Mouse (Mus musculus): Measurements from ENCODE around the gene Rbm7. TPM values are rescaled to one million over a fixed set of nuclear protein-coding genes. Genes with fewer than 3 reads are reported as not detected.
A peak's percentile ranks its signal among the peaks of the same experiment; 100 is the strongest.
"Not testable (repeated sequence)": the region's sequence is repeated elsewhere in the genome, so short reads cannot be mapped to it uniquely, and the experiment has no call there.

The Rbm7 gene
- 10 to 100 TPM; 15.7 to 16.3 TPM for total RNA-seq (2021)
- long read RNA-seq, experiment 1, transcript Rbm7-204 (6 exons, 1,867 nt) = major isoform, 9 of 20 reads
- long read RNA-seq, experiment 1, transcript Rbm7-201 (5 exons, 1,773 nt) = minor isoform, 8 of 20 reads
- long read RNA-seq, experiment 1, partial matches to known transcripts = 1 of 20 reads
- long read RNA-seq, experiment 1, other reads (novel, unspliced or antisense) = 2 of 20 reads
- long read RNA-seq, experiment 2, transcript Rbm7-204 (6 exons, 1,867 nt) = major isoform, 13 of 21 reads
- long read RNA-seq, experiment 2, partial matches to known transcripts = 1 of 21 reads
- long read RNA-seq, experiment 2, other reads (novel, unspliced or antisense) = 2 of 21 reads

DNA sequence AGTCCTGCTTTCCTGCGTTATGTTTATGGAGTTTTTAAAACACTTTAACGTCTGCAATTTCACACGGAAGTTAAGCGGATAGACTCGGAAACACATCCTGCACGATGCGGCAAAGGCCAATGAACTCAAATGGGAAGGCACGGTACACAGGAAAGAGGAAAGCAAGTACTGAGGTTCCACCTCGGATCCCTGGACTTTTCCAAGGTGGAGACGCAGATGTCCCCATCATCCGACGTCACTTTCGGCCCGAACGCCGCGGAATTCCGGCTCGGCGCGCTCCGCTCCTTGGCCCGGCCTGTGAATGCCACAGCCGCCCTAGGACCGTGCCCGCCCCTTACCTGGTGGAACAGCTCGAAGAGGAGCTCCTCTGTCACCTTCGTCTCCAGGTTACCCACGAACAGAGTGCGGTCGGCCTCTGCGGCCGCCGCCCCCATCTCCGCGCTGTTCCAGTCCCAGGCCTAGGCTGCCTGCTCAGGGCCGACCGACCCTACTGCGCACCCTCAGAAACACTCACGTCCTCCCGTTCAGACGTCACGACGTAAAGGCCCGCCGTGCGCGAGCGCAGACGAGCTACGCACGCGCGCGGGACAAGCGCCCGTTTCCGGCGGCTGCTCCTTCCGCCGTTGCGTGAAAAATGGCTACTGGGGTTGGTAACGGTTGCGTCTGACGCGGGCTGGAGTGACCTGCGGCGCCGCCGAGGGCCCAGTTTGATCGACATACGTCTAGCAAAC, at the start of gene Rbm7, which contains the start of gene Gm5617:
Rbm7 (minus strand) TSS at position 483 of the 731 bp plus-strand sequence.
Gm5617 (plus strand) TSS at position 626 of the 731 bp plus-strand sequence.
- intact Hi-C loops (cut with DNase I; ENCODE audit: low total_unique reads) = no loop called here

DNA sequence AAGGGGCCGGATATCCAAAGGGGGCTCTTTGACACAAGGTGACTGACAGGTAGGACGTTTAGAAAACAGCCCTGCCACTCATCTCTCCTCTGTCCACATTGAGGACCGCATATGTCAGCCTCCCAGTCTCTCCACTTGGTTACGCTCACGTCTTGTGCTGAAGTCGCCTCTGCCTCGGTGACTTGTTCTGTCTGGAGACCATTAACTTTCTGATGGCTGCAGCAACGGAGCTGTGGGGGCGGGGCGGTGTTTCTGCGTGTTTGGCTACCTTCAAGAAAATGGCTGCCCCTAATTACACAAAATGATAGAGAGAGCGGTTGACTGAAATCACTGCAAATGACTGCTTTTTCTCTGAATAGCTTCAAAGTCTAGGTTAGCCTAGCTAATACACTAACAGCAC, 43.6 kb upstream of the Rbm7 start:
- intact Hi-C loops (cut with DNase I; ENCODE audit: low total_unique reads) = no loop called here
- no peak for DNase-seq

More for the DNA sequence above, at the start of gene Rbm7, which contains the start of gene Gm5617:
- DNase-seq = peak; percentile 95

DNA sequence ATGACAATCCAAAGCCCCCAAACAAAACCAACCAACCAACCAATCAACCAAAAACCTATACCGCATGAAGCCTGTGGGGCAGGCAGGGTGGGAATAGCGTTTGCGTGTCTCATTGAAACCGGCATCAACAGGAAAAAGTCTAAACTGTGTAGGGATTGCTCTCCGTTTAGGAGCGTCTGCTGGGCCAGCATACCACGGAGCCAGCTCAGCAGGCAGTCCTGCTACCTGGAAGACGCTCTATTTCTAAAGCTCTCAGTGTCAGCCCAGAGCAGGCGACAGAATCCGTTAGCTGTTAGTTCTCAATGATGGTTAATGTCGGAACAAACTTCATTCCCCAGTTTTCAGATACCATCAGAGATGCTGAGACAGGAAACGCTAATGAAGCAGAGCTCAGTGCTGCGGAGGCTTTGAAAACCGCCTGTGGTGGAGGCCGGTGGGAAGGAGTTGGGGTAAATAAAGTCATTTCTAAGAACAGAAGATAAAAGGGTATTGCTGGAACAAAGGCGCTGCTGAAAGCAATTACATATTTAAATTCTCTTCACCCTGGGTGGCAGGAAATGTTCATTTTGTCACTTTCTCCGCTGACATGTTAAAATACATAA, 43.0 kb upstream of the Rbm7 start:
- intact Hi-C loops (cut with DNase I; ENCODE audit: low total_unique reads) = no loop called here
- no peak for DNase-seq

DNA sequence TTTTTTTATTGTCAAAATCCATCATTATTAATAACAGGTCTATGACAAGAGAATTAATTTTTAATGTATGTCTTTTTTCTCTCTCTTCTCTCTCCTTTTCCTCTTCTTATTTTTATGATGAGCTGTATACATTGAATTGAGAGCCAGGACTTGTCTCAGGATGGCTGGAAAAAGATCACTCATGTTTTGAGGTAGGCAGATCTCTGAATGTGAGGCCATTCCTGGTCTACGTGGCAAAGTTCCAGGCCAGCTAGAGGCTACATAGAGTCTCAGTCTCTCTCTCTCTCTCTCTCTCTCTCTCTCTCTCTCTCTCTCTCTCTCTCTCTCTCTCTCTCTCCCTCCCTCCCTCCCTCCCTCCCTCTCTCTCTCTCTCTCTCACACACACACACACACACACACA, 42.5 kb upstream of the Rbm7 start:
- DNase-seq; intact Hi-C loops (cut with DNase I; ENCODE audit: low total_unique reads): not testable (repeated sequence)

DNA sequence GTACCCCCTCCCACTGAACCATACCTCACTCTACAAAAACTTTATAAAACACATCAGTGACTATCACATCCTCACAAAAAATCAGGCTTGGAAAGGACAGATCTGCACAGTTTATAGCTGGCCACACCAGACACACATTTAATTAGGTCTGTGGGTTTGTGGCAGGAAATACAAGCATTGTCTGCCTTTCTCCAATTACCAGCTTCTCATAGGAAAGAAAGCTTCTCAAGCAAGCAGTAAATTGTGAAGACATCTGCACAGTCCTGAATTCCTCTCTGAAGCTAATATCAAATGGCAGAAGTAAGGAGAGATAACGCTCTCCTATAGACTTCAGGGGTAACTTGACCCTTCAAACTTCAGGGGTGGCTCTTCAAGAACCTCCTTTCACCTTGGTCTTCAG, 41.3 kb upstream of the Rbm7 start:
- intact Hi-C loops (cut with DNase I; ENCODE audit: low total_unique reads) = no loop called here
- DNase-seq = no peak

DNA sequence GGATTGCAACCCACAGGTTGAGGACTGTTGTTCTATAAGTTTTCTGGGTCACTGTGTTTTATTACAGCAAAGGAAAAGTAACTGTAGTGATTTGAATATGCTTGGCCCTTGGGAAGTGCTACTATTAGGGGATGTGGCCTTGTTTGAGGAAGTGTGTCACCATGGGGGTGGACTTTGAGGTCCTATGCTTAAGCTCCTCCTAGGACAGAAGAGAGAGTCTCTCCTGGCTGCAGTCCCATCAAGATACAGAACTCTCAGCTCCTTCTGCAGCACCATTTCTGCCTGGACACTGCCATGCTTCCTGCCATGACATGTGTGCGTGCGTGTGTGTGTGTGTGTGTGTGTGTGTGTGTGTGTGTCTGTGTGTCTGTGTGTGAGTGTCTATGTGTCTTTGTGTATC, 37.6 kb upstream of the Rbm7 start:
- intact Hi-C loops (cut with DNase I; ENCODE audit: low total_unique reads) = no loop called here

DNA sequence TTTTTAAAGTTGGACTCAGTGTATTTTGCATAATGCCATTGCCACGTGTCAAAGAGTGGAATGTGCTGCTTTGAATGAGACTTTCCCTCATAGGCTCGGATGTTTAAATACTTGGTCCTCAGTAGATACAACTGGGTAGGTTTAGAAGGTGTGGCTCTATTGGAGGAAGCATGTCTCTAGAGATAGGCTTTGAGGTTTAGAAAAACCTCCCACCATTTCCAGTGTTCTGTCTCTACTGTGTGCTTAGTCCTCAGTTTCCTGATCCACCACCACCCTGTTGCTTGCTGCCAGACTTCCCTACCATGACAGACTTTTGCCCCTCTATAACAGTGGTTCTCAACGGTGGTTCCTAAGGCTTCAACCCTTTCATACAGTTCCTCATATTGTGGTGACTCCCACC, 37.1 kb upstream of the Rbm7 start:
- no peak for DNase-seq
- intact Hi-C loops (cut with DNase I; ENCODE audit: low total_unique reads) = no loop called here

More for the DNA sequence above, 37.6 kb upstream of the Rbm7 start:
- no peak for DNase-seq

DNA sequence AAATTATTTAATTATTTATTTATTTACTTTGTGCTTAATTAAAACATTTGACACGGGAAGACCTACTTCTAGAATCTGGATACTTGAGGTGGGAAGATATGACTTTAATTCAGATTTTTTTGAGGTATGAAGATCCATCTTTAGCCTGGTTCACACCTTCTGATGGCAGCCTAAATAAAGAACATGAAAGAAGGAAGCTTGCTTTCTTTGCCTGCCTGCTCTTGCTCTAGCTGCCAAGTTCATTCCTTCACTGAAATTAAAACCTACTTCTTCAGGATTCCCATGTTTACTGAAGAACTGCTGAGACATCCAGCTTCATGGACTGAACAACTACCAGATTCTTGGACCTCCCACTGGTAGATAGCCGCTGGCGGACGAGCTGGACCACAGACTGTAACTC, 36.2 kb upstream of the Rbm7 start:
- intact Hi-C loops (cut with DNase I; ENCODE audit: low total_unique reads) = no loop called here
- DNase-seq = no peak

DNA sequence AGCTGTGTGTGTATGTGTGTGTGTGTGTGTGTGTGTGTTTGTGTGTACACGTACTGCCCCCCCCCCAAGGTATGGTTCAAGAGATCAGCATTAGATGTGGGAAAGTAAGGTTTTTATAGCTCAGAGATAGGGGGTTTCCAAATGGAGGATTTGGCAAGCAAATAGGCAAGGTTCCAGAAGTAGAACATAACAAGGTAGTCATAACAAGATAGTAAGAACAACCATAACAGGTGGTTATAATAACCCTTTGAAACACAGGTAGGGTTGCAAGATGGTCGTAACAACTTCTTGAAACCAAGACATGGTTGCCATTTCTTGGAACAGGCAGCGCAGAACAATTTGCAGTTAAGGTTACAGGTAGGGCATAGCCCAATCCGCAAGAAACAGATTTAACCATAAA, 31.4 kb upstream of the Rbm7 start:
- intact Hi-C loops (cut with DNase I; ENCODE audit: low total_unique reads) = no loop called here
- no peak for DNase-seq

DNA sequence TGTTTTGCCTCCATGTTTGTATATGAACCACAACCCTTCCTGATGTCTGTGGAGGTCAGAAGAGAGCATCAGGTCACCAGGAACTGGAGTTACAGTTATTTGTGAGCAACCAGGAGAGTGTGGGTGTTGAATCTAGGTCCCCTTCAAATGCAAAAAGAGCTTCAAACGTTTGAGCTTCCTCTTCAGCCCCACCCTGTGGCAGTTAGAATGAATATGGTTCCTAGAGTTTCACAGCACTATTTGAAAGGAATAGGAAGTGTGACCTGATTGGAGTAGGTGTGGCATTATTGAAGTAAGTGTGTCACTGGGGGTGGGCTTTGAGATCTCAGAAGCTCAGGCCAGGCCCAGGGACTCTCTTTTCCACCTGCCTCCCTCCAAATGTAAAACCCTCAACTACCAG, 30.5 kb upstream of the Rbm7 start:
- intact Hi-C loops (cut with DNase I; ENCODE audit: low total_unique reads) = no loop called here
- no peak for DNase-seq

DNA sequence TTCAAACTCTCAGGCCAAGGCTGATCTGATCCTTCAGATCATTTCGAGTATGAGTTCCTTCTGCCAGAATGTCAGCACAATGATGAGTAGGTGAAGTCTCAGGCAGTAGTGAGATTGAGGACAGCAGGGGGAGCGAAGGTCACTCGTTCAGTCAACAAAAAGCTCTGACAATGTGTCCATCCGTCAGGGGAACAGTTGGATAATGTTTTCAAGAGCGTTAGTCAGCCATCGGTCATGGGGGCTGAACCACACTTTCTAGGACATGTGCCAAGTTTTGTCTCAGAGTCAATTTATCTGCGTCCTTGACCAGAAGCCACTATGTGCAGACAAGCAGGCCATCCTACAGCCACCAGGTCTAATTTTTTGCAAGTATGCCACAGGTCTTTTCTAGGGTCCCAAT, 25.3 kb upstream of the Rbm7 start:
- DNase-seq; intact Hi-C loops (cut with DNase I; ENCODE audit: low total_unique reads): not testable (repeated sequence)

DNA sequence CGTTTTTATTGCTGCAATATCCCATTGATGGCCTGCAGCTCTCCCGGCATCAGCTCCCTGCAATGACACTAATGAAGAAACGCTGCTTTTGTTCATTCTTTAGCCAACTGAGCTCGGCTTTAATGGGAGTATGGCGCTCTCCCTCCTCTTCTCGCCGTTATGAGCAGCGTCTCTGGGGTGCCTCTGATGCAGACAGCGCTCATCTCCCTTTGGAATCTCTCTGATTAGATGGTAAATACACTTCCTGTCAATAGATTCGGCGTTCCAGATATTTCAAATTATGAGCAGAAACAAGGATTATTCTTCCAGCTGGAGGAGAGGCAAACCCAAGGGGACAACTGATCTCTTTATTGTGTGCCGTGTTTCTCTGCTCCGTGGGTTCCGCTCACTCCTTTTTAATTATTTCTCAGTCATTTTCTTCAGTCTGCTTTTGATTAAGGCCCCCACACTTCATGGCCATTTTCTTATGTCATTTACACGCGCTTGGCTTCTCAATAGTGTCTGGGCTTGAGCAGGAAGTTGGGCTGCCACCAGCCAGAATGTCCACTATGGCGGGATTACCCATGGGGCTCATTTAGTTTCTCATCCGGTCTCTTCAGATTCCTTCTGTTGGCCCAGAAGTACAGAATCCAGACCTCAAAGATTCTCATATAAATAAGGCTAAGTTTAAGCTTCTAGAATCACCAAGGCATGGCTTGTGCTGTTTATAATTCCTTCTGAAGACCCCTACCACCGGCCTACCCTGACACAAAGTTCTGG, 22.5 kb upstream of the Rbm7 start:
- DNase-seq = no peak
- intact Hi-C loops (cut with DNase I; ENCODE audit: low total_unique reads) = no loop called here

DNA sequence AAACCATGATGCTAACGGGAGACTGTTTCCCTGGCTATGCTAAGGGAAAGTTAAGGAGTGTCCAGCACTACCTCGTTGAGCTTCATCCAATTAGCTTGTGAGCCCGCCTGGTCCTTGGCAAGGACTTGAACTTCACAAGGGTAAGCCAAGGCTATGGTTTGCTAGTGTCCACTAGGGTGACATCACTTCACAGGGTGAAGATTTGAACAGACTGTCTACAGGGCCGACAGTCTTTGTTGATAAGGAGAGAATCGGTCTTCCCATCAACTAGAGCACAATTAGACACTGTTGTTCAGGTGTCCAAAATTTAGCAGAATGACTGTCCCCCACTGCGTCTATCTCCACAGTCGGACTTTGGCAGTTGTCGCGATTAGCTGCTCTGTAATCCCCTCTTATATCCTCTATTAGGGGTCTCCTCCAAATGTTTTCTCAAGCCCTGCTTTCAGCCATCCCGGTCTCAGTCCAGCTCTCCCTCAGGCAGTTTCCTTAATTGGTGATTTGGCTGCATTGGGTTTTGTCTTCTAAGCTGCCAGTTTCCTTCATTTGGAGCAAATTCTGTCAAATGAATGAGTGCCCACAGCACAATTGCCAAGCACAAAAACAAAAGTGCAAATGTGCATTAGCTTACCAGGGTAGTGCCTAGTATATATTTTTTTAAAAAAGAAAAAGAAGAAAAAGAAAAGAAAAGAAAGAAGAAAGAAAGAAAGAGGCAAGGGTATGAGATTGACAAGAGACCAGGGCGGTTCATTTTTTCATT, 21.7 kb upstream of the Rbm7 start:
- DNase-seq = no peak
- intact Hi-C loops (cut with DNase I; ENCODE audit: low total_unique reads) = no loop called here

DNA sequence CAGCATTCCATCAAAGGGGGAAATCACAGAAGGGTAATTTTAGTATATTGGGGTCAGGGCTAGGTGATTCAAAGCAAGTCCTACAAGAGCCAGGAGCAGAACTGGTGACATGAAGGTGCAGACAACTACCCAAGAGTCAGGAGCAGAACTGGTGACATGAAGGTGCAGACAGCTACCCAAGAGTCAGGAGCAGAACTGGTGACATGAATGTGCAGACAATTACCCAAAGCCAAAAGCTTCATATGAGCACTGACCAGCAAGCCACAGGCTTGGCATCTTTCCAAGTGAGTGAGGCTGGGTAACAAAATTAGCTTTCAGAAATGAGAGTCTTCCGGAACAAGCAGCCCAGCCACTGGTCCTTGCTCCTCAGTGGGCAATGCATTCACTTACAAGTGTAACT, 20.2 kb upstream of the Rbm7 start:
- DNase-seq = no peak
- intact Hi-C loops (cut with DNase I; ENCODE audit: low total_unique reads) = no loop called here

DNA sequence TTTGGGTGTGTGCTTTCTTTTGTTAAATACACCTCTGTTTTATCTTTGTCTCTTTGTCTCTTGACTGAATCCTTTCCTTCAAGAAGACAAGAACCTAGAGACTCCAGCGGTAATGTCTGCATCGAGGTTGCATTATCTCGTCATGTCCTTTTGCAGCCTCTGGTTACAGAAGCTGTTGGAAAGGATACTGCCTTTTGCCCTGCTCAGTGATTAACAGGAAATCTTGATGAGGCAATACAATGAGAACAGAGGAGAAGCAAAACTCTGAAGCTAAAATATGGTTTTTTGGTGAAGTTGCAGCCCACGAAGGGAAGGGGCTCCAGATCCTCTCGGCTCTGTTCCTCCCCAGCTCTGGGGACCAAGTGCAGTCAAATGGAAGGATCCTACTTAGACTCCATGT, 15.0 kb upstream of the Rbm7 start:
- DNase-seq = no peak
- intact Hi-C loops (cut with DNase I; ENCODE audit: low total_unique reads) = no loop called here

DNA sequence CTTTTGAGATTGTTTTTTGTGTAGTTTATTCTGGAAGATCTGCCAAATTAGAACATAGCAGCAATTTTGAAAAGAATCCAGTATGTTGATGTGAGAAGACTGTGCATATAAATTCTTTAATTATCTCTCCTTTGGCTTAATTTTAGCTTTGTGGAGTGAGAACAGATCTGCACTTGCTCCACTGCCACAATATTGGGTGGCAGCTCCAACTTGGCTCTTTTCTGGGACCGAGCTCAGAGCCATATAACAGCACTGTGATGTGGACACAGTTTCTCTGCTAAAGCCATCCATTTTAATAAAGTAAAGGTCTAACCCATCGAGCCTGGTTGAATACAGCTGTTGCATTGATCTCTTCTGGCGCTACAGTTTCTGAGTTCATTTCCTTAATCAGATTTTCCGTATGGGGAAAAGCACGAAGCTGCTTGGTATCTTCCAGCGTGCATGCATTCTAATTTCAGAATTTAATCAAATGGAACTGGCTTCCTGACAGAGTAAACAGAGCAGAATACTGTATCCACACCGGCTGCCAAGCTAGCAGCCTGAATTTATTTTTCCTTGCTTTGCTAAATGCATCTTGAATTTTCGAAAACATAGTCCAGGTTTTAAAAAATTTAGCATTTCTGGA, 9.8 kb upstream of the Rbm7 start:
- no peak for DNase-seq
- intact Hi-C loops (cut with DNase I; ENCODE audit: low total_unique reads) = no loop called here

DNA sequence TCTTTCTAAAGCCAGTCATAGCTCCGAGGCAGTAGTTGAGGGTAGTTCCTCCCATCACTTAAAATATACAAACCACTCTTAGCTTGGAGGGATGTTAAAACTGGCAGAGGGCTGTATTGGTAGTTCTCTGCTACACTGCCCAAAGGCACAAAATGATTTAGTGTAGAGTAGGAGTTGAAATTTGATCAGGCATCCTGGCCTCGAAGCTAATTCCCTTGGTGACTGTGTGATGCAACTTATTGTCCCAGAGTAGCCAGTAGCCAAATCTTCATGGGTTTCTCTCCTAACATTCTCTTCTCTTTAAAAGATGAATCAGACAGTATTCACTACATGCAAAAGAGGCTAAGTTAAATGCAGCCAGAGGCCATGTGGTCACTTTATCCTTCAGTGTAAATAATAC, 7.9 kb upstream of the Rbm7 start:
- no peak for DNase-seq
- intact Hi-C loops (cut with DNase I; ENCODE audit: low total_unique reads) = no loop called here

DNA sequence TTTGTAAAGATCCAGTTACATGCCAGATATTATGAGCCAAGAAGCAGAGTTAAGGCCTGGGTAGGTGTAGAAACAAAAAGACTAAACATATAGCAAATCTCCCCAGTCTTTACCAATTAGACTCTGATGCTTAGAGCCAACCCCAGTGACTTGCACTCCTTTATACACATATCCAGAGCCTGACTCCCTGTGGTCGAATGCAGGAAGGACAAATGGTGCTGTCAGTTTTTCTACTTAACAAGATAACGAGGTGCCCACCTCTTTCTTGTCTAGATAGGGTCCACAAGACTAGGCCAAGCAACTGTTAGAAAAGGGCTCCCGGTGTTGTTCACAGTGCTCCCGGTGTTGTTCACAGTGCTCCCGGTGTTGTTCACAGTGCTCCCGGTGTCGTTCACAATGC, 6.1 kb upstream of the Rbm7 start:
- DNase-seq = no peak

DNA sequence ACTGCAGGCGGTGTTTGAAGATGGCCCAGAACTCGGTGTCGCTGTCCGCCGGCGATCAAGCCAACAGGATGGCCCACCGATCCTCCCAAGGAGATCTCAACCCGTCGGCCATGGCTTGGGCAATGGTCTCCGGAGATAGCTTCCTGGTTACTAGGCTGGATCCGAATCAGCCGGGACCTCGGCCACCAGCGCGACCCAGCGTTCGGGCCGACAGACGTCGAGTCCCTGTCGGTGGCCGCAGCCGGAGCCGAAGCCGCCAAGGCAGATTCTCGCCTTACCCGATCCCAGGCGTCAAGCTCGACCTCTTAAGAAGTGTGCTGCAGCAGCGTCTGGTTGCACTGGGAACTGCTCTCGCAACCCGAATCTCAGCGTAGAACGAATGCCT, 441 bp upstream of the Rbm7 start:
- intact Hi-C loops (cut with DNase I; ENCODE audit: low total_unique reads) = no loop called here

More for the DNA sequence above, 6.1 kb upstream of the Rbm7 start:
- intact Hi-C loops (cut with DNase I; ENCODE audit: low total_unique reads) = no loop called here

More for the DNA sequence above, 441 bp upstream of the Rbm7 start:
- DNase-seq = no peak
